Mouse (Mus musculus) thymus, adult 2 months (tissue): Measurements from ENCODE around the gene Hdac4.

ENCODE experiments used
- CTCF ChIP-seq: fragments of 200-500 bp; IDR thresholded peaks from 2 replicates; pipeline ENCODE4 v1.5.1; 2012; ENCODE audit warnings: mild to moderate bottlenecking, control low read depth, low read length, moderate library complexity, borderline replicate concordance; ENCODE audit not compliant: control insufficient read depth, poor library complexity, insufficient read depth; ENCODE audit errors: extremely low read depth
- POLR2A ChIP-seq: fragments of 200-500 bp; IDR thresholded peaks from 2 replicates; pipeline ENCODE4 v1.6.1; 2012; ENCODE audit warnings: mild to moderate bottlenecking, low read length, control low read depth, moderate library complexity; ENCODE audit not compliant: control insufficient read depth, poor library complexity, insufficient read depth; ENCODE audit errors: extremely low read depth

DNA sequence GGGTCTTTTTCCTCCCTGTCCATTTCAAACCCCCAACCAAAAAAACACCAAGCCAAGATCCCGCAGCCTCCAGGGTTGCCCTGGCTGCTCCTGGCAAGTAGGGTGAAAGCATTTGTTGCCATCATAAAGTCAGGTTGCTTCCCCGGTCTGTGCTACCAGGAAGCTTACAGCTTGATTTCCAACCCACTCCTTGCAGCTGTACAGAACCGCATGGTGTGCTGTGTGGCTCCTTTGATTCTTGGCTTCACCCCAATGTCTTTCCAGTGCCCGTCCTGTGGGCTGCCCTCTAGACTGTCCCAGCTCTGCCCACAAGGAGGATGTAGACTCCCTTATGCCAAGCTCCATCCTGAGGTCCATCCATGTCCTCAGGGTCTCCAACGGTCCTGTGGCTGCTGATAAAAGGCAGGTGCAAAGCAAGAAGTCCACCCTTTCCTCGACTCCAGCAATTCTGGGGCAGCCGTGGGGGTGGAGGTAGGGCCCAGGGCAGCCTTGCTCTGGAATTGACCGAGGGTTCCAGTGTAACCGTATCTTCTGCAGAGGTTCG, 277.2 kb downstream of the Hdac4 start:
- TF ChIP-seq POLR2A (no peak), CTCF (no peak)
